Mouse (Mus musculus): ENCODE measurements around the gene Alkbh6.
A peak's percentile ranks its signal among the peaks of the same experiment; 100 is the strongest.

Alkbh6 gene

DNA sequence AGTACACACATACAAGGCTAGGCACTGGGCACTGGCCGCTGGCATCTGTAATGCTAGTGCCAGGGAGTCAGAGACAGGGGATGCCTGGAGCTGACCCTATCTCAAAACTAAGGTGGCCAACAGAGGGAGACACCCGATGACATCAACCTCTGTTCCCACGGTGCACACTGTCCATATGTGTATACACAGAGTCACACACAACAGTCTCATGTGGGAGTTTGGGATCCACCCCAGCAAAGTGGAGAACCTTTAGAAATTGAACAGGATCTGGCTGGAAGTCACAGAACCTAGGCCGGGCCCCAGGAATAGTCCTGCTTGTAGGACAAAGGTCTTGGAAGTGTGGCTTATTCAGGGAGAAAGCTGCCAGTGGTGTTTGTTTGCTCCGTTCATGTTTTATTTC, 14.2 kb upstream of the Alkbh6 start:
- DNase-seq (ENCODE audit: low read depth, low spot score) = no peak

DNA sequence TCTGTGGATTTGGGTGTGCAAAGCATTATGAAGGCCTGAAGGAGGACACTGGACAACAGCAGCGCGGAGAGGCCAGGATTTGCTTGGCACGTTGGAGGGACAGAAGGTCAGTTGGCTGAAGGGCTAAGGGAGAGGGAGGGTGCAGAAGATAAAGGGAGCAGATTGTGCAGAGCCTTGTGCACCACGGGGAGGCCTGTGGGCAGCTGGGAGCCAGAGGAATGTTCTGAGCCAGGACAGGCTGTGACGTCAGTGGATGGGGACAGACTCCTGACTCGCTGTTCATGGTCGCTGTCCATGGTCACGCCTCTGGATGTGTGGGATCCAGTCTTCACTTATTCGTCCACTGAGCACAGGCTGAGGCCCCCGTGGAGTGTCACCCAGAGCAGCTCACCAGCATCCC, 13.4 kb upstream of the Alkbh6 start:
- peak; percentile 74 for DNase-seq (ENCODE audit: low read depth, low spot score)

DNA sequence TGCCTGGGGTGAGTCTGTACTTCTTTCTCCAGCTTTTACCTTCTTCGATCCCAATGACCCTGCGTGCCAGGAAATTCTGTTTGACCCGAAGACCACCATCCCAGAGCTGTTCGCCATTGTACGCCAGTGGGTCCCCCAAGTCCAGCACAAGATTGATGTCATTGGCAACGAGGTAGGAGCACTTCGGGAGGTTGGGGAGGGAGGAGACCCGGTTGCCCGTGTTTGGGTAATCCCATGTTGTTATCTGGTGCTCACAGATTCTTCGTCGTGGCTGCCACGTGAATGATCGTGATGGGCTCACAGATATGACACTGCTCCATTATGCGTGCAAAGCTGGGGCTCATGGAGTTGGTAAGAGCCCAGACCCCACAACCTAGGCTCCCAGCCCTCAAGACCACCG, 11.7 kb upstream of the Alkbh6 start:
- DNase-seq (ENCODE audit: low read depth, low spot score) = no peak

DNA sequence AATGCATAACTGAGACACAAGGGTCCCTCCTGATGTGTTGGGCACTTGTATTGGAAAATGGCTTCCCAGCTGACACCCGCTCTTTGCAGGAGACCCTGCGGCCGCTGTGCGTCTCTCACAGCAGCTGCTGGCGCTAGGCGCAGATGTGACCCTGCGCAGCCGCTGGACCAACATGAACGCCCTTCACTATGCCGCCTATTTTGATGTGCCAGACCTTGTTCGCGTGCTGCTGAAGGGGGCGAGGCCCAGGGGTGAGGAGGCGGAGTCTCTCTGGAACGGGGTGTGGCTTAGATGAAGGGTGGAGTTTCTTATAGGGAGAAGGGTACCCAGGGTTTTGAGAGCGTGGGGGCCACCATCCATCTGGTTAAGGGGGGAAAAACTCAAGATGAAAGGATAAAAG, 11.3 kb upstream of the Alkbh6 start:
- peak; percentile 78 for DNase-seq (ENCODE audit: low read depth, low spot score)

DNA sequence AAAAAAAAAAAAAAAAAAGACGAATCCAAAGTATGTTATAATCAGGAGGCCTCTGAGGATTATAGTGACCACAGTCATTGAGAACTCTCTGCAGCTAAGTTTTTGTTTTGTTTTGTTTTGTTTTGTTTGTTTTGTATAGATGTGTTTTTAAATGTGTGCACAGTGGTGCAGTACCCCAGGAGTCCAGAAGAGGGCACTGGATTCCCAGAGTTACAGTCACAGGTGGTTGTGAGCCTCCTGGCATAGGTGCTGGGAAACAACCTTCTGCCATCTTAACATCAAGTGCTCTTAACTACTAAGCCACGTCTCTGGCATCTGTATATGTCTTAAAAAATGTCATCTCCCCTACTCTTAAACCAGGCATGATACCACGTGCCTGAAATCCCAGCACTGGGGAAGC, 7.6 kb upstream of the Alkbh6 start:
- peak; percentile 69 for DNase-seq (ENCODE audit: low read depth, low spot score)

DNA sequence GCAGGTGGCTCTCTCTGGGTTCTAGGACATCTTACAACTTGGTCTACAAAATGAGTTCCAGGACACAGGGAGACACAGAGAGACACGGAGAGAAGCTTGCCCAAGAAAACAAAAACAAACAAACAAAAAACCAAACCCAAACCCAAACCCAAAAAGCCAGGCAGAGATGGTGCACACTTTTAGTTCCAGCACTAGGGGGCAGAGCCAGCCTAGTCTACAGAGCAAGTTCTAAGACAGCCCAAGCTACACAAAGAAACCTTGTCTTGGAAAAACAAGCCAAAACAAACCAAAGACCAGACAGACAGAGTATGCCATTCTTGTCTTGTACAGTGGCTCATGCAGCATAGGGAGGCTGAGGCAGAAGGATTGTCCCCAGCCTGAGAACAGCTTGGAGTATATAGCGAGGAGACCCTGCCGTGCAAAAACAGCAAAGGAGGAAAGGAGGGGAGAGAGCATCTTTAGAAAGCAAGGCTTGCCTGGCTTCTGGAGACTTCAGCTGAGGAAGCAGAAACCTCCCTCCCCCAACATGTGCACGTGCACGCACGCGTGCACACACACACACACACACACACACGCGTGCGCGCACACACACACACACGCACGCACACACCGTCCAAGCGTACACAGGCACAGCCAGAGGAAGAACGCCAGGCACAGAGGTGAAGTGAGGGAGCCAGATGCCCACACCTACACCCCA, 2.3 kb upstream of the Alkbh6 start:
- DNase-seq (ENCODE audit: low read depth, low spot score) = peak; percentile 73

DNA sequence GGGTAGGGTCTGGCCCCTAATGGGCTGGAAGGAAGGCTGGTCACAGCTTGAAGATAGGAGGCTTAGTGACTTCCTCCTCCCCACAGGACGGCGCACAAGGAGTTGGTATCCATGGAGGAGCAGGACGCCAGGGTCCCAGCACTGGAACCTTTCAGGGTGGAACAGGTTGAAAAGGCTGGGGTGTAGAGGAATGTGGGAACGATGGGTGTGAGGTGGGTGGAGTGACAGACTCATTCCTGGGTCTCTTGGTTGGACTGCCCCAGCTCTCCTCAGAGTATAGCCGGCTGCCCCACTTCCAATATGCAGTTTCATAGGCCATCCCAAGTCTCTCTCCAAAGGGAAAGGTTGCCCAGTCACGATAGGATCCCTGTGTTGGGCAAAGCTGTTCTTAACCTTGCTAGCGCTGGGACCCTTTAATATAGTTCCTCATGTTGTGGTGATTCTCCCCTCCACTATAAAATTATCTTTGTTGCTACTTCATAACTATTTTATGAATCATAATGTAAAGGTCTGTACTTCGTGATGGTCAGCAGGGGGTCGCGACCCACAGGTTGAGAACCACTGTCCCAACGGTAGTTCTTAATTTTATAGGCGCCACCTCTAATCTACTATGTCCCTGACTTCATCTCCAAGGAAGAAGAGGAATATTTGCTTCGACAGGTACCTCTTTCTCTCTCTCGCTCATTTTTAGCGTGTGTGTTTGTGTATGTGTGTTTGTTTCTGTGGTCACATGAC, 1.0 kb downstream of the Alkbh6 start:
- DNase-seq (ENCODE audit: low read depth, low spot score) = peak; percentile 55

DNA sequence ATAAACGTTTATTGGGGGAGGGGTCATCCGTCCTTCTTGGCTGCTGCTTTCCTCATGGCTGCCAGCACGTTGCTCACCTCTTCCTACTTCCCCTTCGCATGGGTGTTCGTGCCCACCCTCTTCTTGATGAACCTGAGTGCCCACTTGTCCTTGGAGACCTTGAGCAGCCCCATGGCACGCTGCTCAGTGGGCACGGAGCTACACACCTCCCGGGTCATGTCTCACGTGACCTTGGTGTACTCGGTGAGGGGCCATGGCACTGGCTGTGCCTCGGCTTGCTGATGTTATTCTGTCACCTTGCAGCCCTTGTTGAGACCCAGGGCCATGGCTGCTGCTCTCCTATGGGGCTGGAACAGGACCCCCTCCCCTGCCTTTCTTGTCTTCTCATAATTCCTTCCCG, 1.6 kb downstream of the Alkbh6 start:
- no peak for DNase-seq (ENCODE audit: low read depth, low spot score)

DNA sequence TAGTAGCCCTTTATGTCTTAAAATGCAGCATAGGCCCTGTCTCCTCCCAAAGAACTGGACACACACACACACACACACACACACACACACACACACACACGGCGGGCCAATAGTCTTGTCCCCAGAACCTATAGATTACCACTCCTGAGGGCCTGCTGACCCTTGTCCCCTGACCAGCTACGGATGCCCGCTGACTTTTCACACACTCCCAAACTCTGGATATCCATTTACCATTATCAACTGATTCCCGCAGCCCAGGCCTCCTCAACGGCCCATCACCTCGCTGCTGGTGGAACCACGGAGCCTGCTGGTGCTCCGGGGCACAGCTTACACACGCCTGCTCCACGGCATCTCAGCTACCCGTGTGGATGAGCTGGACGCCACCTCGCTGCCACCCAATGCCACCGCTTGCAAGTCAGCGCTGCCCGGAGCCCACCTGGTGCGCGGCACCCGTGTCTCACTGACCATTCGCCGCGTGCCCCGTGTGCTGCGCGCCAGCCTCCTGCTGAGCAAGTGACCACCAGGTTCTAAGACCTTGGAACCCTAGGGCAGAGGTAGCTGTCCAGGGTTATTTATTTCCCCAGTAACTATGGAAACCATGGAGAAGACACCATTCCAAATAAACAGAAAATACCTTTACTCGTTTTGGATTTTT, 5.3 kb downstream of the Alkbh6 start:
- DNase-seq (ENCODE audit: low read depth, low spot score) = no peak

DNA sequence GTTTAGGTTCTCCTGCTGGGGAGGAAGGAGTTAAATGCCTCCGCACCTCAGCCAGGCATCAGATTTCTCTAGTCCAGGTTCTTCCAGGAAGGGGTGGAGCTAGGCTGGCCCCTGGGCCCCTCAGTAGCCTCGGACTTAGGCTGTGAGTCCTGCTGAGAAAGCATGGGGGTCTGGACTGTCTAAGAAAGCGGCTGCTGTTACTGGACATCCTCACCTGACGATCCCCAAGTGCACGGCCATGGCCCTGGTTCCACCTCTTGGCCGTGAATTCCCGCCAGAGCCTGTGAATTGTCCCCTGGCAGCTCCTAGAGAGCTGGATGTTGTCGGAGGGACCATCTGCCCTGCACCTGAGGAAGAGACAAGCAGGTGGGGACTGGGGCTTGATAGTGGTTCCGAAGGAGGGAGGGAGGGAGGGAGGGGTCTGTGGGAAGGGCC, 6.2 kb downstream of the Alkbh6 start, which contains the start of gene Syne4:
Gene Syne4, plus strand, starts transcription at position 87 of the 435 bp plus-strand sequence.
- peak; percentile 63 for DNase-seq (ENCODE audit: low read depth, low spot score)

DNA sequence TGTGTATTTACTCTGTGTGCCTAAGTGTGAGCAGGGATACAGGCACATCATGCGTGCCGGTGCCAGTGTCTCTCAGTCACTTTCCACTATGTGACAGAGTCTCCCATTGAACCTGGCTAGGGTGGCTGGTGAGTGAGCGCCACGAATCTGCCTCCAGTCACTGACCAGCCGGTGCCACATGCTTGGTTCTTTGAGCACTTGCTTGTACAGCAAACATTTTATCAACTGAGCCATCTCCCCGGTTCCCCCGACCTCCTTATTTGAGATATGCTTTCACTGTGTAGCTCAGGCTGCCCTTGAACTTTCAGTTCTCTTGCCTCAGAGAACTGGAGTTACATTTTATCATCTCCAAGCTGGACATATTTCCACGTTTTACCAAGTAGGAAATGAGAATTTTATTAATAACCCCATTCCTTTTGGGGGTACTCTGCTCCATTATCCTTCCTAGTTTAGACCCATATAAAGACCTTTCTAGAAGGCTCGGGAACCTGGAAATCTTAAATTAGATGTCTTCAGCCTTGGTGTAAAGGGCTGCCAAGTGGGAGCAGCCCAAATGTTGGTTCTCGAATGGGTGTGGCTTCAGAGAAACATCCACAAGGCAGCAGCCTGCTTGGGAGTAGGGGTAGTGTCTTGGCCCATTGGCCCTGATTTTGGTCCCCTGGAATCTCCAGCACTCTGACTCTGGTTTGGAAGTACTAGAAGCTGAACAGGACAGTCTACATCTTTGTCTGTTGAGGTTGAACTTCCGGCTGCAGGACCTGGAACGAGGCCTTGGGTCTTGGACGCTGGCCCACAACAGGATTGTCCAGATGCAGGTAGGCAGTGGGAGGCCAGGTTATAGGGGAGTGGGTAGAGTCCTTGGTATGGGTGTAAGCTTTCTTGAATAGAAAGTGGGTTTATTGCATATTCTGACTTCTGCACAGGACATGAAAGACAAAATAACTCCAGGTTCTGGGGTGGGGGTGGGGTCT, 7.3 kb downstream of the Alkbh6 start:
- no peak for DNase-seq (ENCODE audit: low read depth, low spot score)

DNA sequence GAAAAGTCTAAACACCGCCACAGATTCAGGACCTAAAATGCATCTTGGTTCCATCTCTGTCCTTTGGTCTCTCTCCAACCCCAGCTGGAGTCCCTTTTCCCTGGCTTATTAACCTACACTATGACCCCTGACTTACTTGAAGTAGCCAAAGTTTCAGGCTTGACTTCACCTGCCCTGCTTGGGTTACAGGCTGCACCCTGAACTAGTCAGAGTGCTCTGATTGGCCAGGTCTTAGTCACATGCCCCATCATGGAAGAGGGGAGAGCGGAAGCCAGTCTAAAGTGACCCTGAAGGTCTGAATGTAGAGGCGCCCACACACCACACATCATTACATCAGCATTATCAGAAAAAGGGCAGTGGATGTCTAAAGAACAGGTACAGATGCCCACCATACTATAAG, 9.6 kb downstream of the Alkbh6 start:
- no peak for DNase-seq (ENCODE audit: low read depth, low spot score)

DNA sequence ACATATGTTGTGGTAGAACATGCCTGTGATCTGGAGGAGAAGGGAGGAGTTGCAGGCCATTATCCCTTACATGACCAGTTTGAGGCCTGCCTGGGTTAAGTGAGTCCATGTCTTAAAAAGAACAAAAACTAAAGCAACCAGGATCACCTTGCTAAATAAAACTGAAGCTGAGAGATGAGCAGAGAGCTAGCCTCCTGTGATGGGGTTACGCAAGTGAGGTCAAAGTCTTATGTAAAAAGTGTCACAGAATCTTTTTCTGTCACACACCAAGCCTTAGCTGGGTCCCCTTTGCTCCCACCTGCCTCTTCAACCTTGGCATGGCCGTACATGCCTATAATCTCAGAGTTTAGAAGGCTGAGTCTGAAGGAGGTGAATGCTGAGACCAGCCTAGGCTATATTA, 12.4 kb downstream of the Alkbh6 start:
- no peak for DNase-seq (ENCODE audit: low read depth, low spot score)

DNA sequence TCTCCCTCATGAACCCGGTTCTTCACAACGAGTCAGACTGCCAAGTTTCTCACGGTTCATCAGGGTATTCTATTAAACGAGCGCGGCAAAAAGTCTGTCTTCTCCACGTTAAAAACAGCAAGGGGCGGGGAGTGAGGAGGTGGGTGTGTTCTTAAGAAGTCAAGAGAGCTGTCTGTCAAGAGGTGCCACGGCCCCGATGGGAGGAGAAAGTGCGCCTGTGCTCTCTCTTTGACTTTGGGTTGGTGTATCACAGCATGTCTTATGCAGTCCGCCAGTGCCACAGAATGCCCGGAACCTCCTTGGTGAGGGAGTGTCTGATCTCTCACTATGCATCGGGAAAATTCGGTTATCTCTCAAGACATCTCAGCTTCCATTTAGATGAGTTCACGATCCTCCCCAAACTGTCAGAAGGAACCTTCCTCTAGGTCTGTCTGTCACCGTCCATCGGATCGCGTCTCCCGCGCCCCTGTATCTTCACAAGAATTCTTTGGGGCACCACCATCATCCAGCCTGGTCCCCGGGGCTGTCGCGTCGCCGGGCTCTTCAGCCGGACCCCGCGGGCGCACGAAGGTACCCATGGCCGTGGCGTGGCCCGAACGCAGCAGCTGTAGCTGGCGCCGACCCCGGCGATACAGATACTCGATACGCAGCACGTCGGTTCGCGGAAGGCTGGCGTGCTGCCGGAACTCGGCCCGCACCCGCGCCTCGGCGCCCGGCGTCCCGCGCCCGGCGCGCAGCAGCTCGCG, 13.2 kb downstream of the Alkbh6 start, which contains the start of gene E130208F15Rik:
Gene E130208F15Rik, plus strand, starts transcription at position 202 of the 746 bp plus-strand sequence.
- peak; percentile 97 for DNase-seq (ENCODE audit: low read depth, low spot score)

DNA sequence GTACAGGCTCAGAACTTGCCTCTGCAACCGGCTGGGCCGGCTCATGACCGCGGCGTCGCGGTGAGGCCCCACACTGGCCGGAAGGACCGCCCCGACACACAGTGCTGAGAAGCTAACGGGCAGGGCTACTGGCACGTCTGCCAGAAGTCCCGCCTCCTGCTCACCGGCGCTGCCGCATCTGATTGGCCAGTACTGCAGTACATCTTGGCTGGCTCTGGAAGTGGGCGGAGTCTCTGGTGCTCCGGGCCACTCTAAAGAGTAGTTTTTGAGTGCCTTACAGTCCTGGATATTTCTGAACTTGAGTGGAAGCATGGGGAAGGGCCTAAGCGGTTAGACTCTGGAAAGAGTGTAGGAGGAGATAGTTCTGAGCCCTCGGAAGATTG, 13.8 kb downstream of the Alkbh6 start:
- DNase-seq (ENCODE audit: low read depth, low spot score) = peak; percentile 97

DNA sequence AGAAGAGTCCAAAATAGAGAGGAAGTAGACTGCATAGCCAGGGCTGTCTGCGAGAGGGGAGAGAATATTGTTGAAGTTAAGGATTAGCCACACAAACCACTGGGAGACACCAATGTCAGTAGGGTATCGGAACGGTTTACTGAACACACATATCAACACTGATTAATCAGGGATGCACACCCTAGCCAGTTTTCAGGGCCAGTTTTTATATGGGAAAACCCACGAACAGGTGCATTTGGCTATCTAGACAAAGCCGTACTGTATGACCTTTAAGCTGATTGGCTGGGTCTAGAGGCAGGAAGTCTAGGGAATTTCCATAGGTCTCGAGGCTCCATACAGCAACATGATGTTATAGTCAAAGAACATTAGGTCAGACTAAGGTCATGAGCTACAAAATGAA, 14.3 kb downstream of the Alkbh6 start:
- DNase-seq (ENCODE audit: low read depth, low spot score) = peak; percentile 71

DNA sequence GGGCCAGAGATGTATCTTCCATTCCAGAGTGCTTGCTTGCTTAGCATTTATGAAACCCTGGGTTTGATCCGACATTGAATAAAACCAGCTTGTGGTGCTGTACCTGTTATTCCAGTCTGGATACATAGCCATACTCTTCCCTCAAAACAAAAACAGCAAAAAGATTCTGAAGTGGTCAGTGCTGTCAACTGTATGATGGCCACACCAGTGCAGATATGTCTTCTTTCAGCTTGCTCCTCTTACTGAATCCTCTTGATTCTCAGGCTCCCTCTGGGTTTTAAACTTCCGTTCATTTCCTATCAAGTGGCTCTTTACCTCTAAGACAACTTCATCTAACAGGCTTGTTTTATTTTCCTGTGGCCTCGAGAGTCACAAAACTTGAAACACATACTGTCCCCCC, 15.3 kb downstream of the Alkbh6 start, which contains the start of gene Sdhaf1:
Gene Sdhaf1, minus strand, starts transcription at position 101 of the 400 bp plus-strand sequence.
- no peak for DNase-seq (ENCODE audit: low read depth, low spot score)

DNA sequence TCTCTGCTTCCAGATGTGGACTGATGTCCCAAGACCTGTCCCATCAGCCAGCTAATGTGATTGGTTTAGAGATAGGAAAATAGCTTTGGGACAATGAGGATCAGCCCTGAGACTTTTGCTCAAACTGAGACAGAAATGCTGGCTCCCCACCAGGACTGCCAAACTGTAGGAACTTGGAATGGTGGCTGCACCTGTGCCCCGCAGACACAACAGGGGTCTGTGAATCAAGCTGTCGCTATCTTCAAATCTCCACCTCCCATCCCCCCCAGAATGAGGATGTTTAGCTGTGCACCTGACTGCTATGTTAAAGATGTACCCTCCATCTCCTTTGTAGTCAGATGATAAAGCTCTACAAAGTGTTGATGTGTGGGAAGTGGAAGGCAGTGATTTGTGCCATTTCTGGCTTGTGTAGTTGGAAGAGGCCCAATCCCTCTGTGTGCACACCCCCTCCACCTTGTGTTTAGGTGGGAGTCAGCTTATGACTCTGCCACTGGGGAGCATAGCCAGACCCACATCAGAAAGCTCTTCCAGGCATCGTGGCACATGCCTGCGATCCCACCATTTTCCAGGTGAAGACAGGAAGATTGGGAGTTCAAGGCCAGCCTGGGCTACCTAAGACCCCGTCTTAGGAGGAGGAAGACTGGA, 15.9 kb downstream of the Alkbh6 start:
- no peak for DNase-seq (ENCODE audit: low read depth, low spot score)

DNA sequence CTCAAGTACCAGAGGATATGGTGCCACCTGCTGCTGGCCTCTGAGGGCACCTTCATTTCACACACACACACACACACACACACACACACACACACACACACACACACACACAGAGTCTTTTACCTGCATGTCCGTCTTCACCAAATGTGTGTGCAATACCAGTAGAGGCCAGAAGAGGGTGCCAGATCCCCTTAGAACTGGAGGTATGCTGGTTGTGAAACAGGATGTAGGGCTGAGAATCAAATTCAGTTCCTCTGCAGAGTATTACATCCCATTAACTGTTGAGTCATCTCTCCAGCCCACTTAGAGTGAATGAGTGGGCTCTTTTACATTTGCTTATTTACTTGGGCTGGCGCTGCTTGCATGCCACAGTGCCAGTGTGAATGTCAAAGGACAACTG, 16.8 kb downstream of the Alkbh6 start:
- peak; percentile 87 for DNase-seq (ENCODE audit: low read depth, low spot score)

DNA sequence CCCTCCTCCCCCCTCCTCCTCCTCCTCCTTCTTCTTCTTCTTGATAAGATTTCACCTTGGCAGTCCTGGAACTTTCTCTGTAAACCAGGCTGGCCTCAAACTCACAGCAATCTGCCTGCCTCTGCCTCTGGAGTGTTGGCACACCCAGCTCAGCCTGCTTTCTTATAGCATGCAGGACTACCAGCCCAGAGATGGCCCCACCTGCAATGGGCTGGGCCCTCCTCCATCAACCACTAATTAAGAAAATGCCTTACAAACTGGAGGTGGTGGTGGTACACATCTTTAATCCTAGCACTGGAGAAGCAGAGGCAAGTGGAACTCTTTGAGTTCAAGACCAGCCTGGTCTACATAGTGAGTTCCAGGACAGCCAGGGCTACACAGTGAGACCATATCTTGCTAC, 17.9 kb downstream of the Alkbh6 start:
- no peak for DNase-seq (ENCODE audit: low read depth, low spot score)

All from R1 (cell line).